Comparison of ENCODE assay signal across 8 mouse cellular contexts in the genomic region with DNA sequence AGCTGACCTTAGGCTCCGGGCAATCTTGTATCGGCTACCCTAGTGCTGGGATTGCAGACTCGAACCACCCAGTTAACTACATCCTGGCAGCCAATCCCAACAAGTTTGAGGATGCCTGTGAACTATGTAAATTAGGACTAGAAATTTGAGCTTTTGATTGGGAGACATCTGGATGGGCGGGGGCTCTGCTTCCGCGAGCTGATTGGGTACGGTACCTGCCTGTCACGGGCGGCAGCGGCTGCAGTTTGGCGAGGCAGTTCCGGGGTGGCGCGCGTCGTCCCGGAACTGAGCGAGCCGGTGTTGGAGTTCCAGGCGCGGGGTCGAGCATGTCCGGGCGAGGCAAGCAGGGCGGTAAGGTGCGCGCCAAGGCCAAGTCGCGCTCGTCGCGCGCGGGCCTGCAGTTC. TPM values are rescaled to one million over a fixed set of nuclear protein-coding genes. Genes with fewer than 3 reads are reported as not detected.
A peak's percentile ranks its signal among the peaks of the same experiment; 100 is the strongest.
DNase-seq lines count a peak whose midpoint lies in the region; ATAC-seq and TF ChIP-seq lines count a peak whose summit lies in the region.

Gene H2afj (plus strand): TSS at position 231 of the 404 bp plus-strand sequence.

- WGBS in heart, embryonic 12.5 days: under 1% methylated on average over 34 of the region's 34 CpGs
- 1% methylated on average over 34 of the region's 34 CpGs for WGBS in kidney, postnatal 0 days
- 0% methylated on average over 34 of the region's 34 CpGs for WGBS in liver, embryonic 11.5 days
- WGBS in stomach, embryonic 14.5 days: under 1% methylated on average over 34 of the region's 34 CpGs

- peak within 1 kb of the TSS; percentile 80 for H3K9ac ChIP-seq in heart, embryonic 12.5 days
- peak within 1 kb of the TSS; percentile 68 for H3K9ac ChIP-seq in kidney, postnatal 0 days (ENCODE audit: low read depth, low read length)
- H3K9ac ChIP-seq in liver, embryonic 11.5 days (ENCODE audit: low read depth, low read length): peak within 1 kb of the TSS; percentile 88
- H3K9ac ChIP-seq in stomach, embryonic 14.5 days (replicated peaks; ENCODE audit: low read depth, low read length): peak within 1 kb of the TSS; percentile 57

- peak within 1 kb of the TSS; percentile 76 for H3K27ac ChIP-seq in heart, embryonic 12.5 days (ENCODE audit: poor library complexity, severe bottlenecking)
- peak within 1 kb of the TSS; percentile 84 for H3K27ac ChIP-seq in kidney, postnatal 0 days
- peak within 1 kb of the TSS; percentile 76 for H3K27ac ChIP-seq in liver, embryonic 11.5 days (ENCODE audit: low read depth, low read length)
- H3K27ac ChIP-seq in stomach, embryonic 14.5 days (ENCODE audit: low read length): peak within 1 kb of the TSS; percentile 77; the same call in 1 of the 2 replicates

- peak; percentile 98 for DNase-seq in CD4-positive helper T cell, adult 2 months (ENCODE audit: low read depth, low spot score)
- peak; percentile 87 for DNase-seq in brain, embryonic 18.5 days (ENCODE audit: low read depth, low spot score)
- DNase-seq in kidney, postnatal 0 days (ENCODE audit: low spot score): peak; percentile 98
- DNase-seq in liver, embryonic 11.5 days (ENCODE audit: low spot score): peak; percentile 99
- DNase-seq in naive thymus-derived CD4-positive, alpha-beta T cell, adult 2 months (ENCODE audit: low read depth): peak; percentile 98

- peak within 1 kb of the TSS; percentile 71 for H3K4me3 ChIP-seq in heart, embryonic 12.5 days
- H3K4me3 ChIP-seq in kidney, postnatal 0 days (replicated peaks; ENCODE audit: low read depth, low read length): peak within 1 kb of the TSS; percentile 61
- peak within 1 kb of the TSS; percentile 73 for H3K4me3 ChIP-seq in liver, embryonic 11.5 days (ENCODE audit: low read depth, low read length)
- peak within 1 kb of the TSS; percentile 64 for H3K4me3 ChIP-seq in stomach, embryonic 14.5 days (ENCODE audit: low read depth, low read length)

- H3K27me3 ChIP-seq in heart, embryonic 12.5 days (replicated peaks): no peaks in the 10 kb centered on the region
- no peaks in the 10 kb centered on the region for H3K27me3 ChIP-seq in kidney, postnatal 0 days (ENCODE audit: insufficient read depth, low read length)
- no peaks in the 10 kb centered on the region for H3K27me3 ChIP-seq in liver, embryonic 11.5 days (replicated peaks; ENCODE audit: control insufficient read depth, insufficient read depth, low read length)
- H3K27me3 ChIP-seq in stomach, embryonic 14.5 days (ENCODE audit: control insufficient read depth, insufficient read depth, low read length): no peaks in the 10 kb centered on the region

- ATAC-seq in erythroid progenitor cell, adult 5-6 weeks (replicated peaks; ENCODE audit: low FRiP score, poor library complexity, severe bottlenecking): peak; percentile 72
- ATAC-seq in heart, embryonic 12.5 days (ENCODE audit: insufficient number of reproducible peaks, low FRiP score): peak; percentile 90
- ATAC-seq in kidney, postnatal 0 days (replicated peaks; ENCODE audit: low FRiP score, low read depth): peak; percentile 92
- peak; percentile 77 for ATAC-seq in liver, embryonic 11.5 days (replicated peaks; ENCODE audit: low FRiP score)
- ATAC-seq in stomach, embryonic 14.5 days (ENCODE audit: insufficient number of reproducible peaks, insufficient read depth, low FRiP score, low read depth): peak; percentile 83

- no peaks in the 10 kb centered on the region for H3K9me3 ChIP-seq in heart, embryonic 12.5 days (replicated peaks)
- H3K9me3 ChIP-seq in kidney, postnatal 0 days (replicated peaks; ENCODE audit: low read length): no peaks in the 10 kb centered on the region
- no peaks in the 10 kb centered on the region for H3K9me3 ChIP-seq in liver, embryonic 11.5 days (ENCODE audit: control insufficient read depth, low read length)
- no peaks in the 10 kb centered on the region for H3K9me3 ChIP-seq in stomach, embryonic 14.5 days (ENCODE audit: control insufficient read depth, low read depth, low read length)

- TF ChIP-seq CTCF in kidney, postnatal 0 days (IDR thresholded peaks at IDR 0.05; ENCODE audit: low read depth): no peak

- H3K4me1 ChIP-seq in heart, embryonic 12.5 days (replicated peaks): peaks cover 31% of the 10 kb centered on the region
- H3K4me1 ChIP-seq in kidney, postnatal 0 days (replicated peaks; ENCODE audit: insufficient read depth, low read length): peaks cover 7% of the 10 kb centered on the region
- H3K4me1 ChIP-seq in liver, embryonic 11.5 days (replicated peaks; ENCODE audit: control insufficient read depth, insufficient read depth, low read length): peaks cover 11% of the 10 kb centered on the region
- peaks cover 9% of the 10 kb centered on the region; the same call in 1 of the 2 replicates for H3K4me1 ChIP-seq in stomach, embryonic 14.5 days (ENCODE audit: control insufficient read depth, insufficient read depth, low read length)

- H3K4me2 ChIP-seq in heart, embryonic 12.5 days: peak within 1 kb of the TSS; percentile 91
- peak within 1 kb of the TSS; percentile 87 for H3K4me2 ChIP-seq in kidney, postnatal 0 days (ENCODE audit: low read length)
- H3K4me2 ChIP-seq in liver, embryonic 11.5 days: peak within 1 kb of the TSS; percentile 72
- peak within 1 kb of the TSS; percentile 96 for H3K4me2 ChIP-seq in stomach, embryonic 14.5 days (replicated peaks; ENCODE audit: low read depth, low read length)

- H3K36me3 ChIP-seq in heart, embryonic 12.5 days: peaks cover 13% of the 10 kb centered on the region
- peaks cover 11% of the 10 kb centered on the region for H3K36me3 ChIP-seq in kidney, postnatal 0 days (ENCODE audit: insufficient read depth, low read length)
- H3K36me3 ChIP-seq in liver, embryonic 11.5 days (ENCODE audit: control insufficient read depth, insufficient read depth, low read length): peaks cover 2% of the 10 kb centered on the region; the same call in 1 of the 2 replicates
- peaks cover 11% of the 10 kb centered on the region for H3K36me3 ChIP-seq in stomach, embryonic 14.5 days (ENCODE audit: control insufficient read depth, insufficient read depth, low read length)

RNA-seq across cellular contexts. Expression of gene H2afj, which starts in this region (rescaled TPM):
- 51.1 and 55.5 TPM in 2 replicates for total RNA-seq in erythroid progenitor cell, adult 5-6 weeks (2015; ENCODE audit: low replicate concordance)
- total RNA-seq in erythroid progenitor cell, adult 5-6 weeks (2017; ENCODE audit: low replicate concordance): 33.1 and 75.9 TPM in 2 replicates
- polyA plus RNA-seq in heart, embryonic 12.5 days (2016; fragmentation: Nextera tagmentation; extraction: Ambion mirVana): 85.2 and 86.2 TPM in 2 replicates
- polyA plus RNA-seq in kidney, postnatal 0 days (2015; fragmentation: Nextera tagmentation; extraction: Ambion mirVana): 168 and 180 TPM in 2 replicates
- polyA plus RNA-seq in liver, embryonic 11.5 days (2014; fragmentation: Nextera tagmentation; extraction: Ambion mirVana): 186 and 193 TPM in 2 replicates
- 130 and 144 TPM in 2 replicates for polyA plus RNA-seq in stomach, embryonic 14.5 days (2014; fragmentation: Nextera tagmentation; extraction: Ambion mirVana)

Comparison
In these comparisons a context has a peak if more than half of its experiments do, and no peak if none do; other contexts are left out.
1. Peak in every context shown above with its lines: DNase-seq, ATAC-seq, H3K4me3 ChIP-seq and H3K27ac ChIP-seq.